Mouse (Mus musculus) gastrocnemius, adult 8-10 months (tissue): ENCODE data around the gene Nr4a1. TPM values are rescaled to one million over a fixed set of nuclear protein-coding genes. Genes with fewer than 3 reads are reported as not detected.
A peak's percentile ranks its signal among the peaks of the same experiment; 100 is the strongest.

Experiments
- DNase-seq, 2 experiments: peaks; one replicate each; pipeline ENCODE4 v3.0.0; 2022; ENCODE audit warnings: low spot score in 2 of 2
- total RNA-seq, 4 experiments: library from RNA; stranded (reverse); gene quantifications; 2 replicates each; pipeline ENCODE4 v1.2.4; 2022

Nr4a1 gene
- 100 to 1,000 TPM; 114 to 232 (median 117) TPM for total RNA-seq

DNA sequence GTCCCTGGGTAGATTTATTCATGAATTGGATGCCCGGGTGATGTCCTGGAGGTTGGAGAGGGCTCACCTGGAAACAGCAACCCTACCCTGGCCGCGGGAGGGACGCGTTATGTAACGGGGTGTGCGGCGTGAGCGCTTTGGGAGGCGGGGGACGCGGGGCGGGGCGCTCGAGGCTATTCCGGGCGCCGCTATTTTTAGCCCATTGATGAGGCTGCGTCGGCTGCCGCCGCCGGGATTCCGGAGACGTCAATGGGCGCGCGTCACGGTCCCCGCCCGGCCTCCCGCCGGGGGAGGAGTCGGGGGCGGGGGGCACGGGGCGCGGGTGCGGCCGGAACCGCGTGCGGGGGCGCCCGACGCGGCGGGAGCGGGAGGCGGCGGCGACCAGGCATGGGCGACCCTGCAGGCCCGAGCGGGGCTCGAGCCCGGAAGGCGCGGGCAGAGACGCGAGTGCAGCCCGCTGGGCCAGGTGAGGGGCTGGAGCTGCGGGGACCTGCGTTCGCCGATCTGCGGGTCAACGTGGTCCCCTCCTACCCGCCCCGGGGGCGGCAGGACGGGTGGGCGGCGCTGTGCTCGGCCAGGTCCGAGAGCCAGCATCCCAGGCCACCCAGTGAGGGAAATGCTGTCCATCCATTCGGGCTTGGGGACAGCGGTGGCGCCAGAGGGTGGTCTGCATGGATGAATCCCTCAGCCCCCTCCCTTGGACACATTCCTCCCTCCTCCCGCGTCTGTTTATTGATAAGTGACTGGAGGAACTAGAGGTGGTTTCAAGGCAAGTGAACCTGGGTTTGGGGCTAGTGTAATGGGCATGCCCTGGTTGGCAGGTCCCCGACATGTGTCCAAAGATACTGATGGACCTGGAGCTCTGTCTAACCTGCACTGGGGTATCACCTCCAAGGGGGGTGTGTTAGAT is at the start of gene Nr4a1:
TSS of gene Nr4a1 (plus strand) at position 384 of the 910 bp plus-strand sequence.
- DNase-seq: peak; percentile 85 to 89

DNA sequence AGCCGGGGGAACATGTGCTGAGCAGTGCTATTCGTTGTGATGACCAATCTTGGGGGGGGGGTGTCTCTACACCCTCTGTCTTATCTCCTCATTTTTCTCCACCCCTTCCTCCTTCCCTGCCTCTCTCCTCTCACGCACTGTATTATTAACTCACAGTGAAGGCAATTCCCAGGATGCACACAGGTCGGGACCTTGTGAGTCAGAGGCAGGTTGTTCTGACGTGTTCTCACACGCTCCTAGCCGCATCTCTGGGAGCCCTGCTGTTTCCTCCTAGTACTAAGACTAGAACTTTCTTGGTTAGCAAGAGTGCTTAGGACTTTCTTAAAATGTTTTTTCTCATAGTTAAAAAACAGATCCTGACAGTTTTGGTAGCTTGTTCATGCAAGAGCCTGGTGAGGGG is 49.3 kb upstream of the Nr4a1 start:
- DNase-seq: no peak

GRCm38 (mm10) chr15:101210228-101210627 is 43.8 kb upstream of the Nr4a1 start:
- no peak for DNase-seq

- no peak for DNase-seq
Observed at GRCm38 (mm10) chr15:101210998-101211613, 43.0 kb upstream of the Nr4a1 start.

- peak; percentile 63 to 74 for DNase-seq
Observed at GRCm38 (mm10) chr15:101212435-101212834, 41.6 kb upstream of the Nr4a1 start.

DNA sequence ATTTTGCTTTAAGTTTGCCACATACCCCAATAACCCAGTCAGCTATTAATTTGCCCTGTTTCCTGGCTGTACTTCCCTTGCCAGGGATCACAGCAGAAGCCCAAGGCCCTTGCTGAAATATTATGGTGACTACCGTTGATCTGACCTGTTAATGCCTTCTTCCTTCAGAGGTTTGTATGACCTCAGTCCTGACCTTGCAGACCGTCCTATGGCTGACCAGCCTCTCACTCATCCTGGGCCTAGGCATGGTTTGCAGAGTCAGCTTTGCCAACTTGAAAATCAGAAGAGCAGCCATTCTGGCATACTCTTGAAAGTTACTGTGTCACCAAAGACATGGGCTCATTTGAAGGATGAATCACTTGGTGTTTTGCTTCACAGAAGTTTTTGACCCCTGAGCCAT is 38.9 kb upstream of the Nr4a1 start:
- no peak for DNase-seq

GRCm38 (mm10) chr15:101216036-101216435 is 38.0 kb upstream of the Nr4a1 start:
- no peak for DNase-seq

GRCm38 (mm10) chr15:101220905-101221297 is 33.2 kb upstream of the Nr4a1 start:
- no peak for DNase-seq

DNA sequence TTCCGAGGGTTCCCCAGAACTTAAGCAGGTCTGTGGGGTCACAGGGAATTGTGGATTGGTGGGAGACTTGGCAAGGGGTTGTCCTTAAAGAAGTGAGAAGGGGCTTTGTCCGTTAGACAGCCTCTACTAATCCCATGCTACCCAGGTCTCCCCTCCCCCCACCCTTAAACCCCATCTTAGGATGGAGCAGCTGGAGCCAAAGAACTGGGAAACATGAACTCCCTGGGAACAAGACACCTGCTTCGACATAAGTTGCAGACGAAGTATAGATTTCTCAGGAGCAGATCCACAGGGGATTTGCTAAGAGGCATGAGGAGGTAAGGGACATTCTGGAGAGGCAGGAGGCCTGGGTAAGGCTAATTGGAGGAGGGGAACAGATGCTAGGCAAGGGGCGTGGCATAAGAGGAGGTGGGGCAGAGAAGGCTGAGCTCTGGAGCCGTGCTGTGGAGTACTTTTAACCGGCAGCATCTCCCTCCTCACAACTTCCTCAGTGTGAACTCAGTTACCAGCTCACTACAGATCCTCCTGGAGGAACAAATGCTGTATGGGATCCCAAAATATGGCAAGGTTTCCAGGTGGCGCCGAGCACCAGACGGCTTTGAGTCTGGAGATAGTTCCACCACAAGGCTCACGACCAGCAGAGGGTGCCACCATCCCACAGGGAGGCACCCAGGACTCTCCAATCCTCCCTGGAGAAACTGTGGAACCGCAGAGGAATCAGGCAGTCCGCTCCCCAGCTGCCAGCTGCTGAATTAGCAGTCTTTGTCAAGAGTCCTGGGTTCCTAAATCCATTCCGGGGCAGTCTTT is 32.6 kb upstream of the Nr4a1 start:
- DNase-seq: peak; percentile 83 to 87

- DNase-seq: no peak
Observed at GRCm38 (mm10) chr15:101222897-101223482, 31.1 kb upstream of the Nr4a1 start.

DNA sequence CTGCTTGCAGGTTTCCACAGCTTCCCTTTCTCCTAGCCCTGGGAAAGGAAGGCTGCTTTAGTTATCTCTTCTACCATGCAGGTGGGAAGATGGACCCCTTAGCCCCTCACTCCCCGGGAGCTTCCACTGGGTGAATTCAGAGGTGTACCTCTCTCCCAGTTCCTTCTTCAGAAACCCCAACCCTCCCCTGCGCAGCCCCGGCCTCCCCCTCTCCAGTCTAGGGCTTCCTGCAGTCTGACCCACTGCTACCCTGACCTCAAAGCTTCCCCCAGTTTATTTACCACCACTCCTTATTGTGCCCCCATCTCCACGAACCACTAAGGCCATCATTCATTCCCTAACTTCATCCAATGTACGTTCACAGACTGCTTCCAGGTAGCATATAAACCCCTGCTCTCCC is 30.5 kb upstream of the Nr4a1 start:
- no peak for DNase-seq

DNA sequence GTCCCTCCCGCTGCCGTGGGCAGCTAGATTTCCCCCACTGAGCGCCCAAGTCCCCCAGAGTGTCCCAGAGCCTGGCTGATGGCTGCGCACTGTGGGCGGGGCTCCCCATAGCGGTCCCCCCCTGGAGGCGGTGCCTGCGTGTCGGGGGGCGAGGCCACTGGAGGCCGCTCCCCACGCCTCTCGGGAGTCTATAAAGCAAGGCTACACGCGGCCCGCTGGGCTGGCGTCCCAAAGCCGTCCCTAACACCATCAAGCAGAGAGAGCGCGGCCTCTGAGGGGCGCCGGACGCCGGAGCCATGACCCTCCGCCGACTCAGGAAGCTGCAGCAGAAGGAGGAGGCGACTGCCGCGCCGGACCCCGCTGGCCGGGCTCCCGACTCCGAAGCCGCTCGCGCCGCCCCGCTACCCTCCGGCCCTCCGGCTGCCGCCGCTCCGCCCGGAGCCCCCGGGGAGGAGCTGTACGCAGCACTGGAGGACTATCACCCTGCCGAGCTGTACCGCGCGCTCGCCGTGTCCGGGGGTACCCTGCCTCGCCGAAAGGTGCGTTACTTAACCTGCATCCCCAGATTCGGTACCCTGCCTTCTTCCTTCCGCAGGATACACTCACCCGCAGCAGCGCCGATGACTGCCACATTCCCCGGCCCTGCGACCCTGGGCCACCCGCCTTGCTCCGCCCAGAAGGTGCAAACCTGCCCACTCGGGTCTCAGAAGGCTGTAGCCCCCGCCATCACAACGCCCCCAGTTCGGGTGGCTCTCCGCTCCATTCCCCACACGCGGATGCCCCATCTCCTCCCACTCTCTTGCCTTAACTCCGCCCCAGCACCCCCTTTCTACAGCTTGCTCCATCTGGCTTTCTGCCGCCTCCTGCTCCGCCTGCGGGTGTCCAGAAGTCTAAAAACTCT is 29.8 kb upstream of the Nr4a1 start, which contains the start of gene Grasp:
TSS of gene Grasp (plus strand) at position 183 of the 901 bp plus-strand sequence.
- peak; percentile 89 to 91 for DNase-seq

DNA sequence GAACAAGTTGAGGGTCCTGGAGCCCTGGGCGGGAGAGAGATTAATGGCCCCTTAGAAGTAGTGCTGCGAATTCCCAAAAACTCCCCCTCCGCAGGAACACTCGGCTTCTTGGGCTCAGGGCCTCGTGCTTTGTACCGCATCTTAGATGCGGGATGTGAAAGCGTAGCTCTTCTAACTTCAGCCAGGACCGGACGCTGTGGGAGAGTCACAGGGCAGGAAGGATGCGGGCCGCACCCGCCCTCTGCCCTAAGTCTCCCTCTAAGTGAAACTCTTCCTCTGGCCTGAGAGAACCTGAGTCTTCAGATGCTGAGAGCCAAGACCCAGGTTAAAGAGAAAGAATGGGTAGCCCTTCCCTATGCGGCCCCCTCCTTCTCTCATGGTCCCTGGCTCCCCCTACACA is 29.1 kb upstream of the Nr4a1 start:
- DNase-seq: no peak

- DNase-seq: peak; percentile 59 to 71
Observed at GRCm38 (mm10) chr15:101227971-101228370, 26.1 kb upstream of the Nr4a1 start.

DNA sequence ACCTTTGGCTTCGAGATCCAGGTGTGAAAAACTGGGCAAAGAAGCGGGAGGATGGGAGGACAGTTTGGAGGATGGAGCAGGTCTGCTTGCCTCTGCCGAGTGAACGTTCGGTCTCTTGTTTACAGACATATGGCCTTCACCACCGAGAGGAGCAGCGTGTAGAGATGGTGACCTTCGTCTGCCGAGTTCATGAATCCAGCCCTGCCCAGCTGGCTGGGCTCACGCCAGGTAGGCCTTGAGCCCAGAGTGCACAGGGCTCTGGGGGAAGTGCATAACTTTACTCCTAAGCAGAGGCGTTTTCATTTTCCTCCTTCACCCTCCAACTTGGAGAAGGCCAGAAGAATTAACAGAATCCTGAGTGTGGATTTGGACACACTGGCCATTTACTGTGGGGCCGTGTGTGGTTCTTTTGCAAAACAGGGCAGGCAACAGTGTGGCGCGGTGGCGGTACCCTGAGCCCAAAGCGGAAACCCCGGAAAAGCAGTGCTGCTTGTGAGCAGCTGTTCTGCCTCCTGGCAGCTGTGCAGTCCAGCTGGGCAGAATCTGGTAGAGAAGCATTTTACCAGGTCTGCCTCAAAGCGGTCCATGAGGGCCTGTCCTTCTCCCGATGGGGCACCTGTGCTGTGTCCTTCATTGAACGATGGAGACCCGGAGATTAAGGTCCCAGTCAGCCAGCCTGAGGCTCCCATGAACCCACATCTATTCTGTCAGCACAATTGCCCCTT is 25.0 kb upstream of the Nr4a1 start:
- DNase-seq: peak; percentile 65 to 71

- DNase-seq: no peak
Observed at GRCm38 (mm10) chr15:101230503-101230902, 23.6 kb upstream of the Nr4a1 start.

DNA sequence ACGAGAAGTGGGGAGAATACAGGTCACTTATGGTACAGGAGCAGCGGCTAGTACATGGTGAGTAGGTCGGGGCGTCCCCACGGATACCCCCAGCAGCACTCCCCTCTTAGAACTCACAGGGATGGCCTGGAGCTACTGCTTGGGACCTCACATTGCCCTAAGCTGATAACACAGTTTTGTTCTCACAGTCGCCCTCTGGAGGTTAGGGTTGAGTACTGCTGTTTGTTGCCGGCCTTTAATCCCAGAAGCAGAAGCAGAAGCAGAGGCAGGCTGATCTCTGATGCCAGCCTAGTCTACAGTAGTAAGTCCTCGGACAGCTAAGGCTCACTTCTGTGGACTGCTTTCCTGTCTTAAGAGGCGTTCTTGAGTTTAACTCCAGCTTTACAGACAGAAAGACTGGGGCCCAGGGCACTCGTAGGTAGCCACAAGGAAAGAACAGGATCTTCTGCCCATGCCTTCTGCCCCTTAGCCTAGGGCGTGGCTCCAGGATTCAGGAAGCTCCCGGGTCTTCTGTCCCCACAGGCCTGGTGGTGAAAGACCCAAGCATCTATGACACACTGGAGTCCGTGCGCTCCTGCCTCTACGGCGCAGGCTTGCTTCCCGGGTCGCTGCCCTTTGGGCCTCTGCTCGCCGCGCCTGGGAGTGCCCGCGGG is 22.9 kb upstream of the Nr4a1 start:
- DNase-seq: no peak

DNA sequence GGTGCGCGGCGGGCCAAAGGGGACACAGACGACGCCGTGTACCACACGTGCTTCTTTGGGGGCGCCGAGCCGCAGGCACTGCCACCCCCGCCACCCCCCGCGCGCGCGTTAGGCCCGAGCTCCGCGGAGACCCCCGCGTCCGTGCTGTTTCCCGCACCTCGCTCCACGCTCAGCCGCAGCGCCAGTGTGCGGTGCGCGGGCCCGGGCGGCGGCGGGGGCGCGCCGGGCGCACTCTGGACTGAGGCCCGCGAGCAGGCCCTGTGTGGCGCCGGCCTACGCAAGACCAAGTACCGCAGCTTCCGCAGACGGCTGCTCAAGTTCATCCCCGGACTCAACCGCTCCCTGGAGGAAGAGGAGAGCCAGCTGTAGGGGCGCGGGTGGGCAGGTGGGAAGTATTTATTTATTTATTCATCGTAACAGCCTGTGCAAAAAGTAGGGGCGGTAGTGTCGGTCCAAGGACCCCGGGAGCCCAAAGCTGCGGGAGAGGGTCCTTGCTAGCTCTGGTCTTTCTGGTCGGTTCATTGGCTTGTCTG is 22.4 kb upstream of the Nr4a1 start:
- no peak for DNase-seq

DNA sequence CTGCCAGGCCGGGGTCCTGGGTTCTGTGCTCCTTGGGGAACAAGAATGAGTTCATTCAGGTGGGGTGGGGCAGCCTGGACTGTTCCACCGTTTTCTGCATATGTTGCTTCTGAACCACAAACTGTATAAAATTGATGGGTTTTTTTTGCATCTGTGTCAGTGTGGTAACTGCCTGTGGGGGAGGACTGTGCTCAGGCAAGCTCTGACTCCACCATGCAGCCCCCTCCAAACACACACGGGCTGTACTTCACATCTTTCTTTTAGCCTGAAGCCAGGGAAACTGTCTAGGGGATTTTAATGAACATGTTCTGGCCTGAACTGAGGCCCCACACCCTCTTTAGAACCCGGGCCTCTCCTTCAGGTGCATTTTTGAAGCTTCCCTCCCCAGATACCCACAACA is 21.5 kb upstream of the Nr4a1 start:
- DNase-seq: no peak
